In the genomic region with DNA sequence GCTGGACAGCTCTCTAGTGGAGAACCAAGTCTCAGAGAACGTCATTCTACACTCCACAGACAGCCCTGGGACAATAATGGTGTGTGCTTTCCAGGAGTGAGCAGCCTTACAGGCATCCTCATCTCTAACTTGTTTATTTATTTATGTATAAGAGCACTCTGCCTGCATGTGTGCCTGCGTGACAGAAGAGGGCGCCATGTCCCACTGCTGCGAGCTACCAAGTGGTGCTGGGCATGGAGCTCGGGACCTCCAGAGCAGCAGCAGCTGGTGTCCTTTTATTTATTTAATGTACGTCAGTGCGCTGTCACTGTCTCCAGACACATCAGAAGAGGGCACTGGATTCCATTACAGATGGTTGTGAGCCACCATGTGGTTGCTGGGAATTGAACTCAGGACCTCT, we compare ENCODE assay signal across 9 mouse cellular contexts.
DNase-seq lines count a peak whose midpoint lies in the region; ATAC-seq and TF ChIP-seq lines count a peak whose summit lies in the region.
"Had no signal": no experiment of that assay in that cellular context is flagged by ENCODE, and none has a peak within 500 bp of the region (broad histone marks: within the 10 kb centered on the region; RNA-seq: fewer than 3 reads in every experiment).

No protein-coding gene starts in this region.

- H3K27me3 ChIP-seq in intestine, postnatal 0 days (replicated peaks; ENCODE audit: control insufficient read depth, insufficient read depth, low read length) = no peaks in the 10 kb centered on the region
- no peaks in the 10 kb centered on the region for H3K27me3 ChIP-seq in intestine, embryonic 15.5 days (replicated peaks)
- no peaks in the 10 kb centered on the region for H3K27me3 ChIP-seq in liver, embryonic 16.5 days (ENCODE audit: control insufficient read depth, insufficient read depth, low read depth, low read length)

- H3K36me3 ChIP-seq in intestine, postnatal 0 days (ENCODE audit: control insufficient read depth, insufficient read depth) = no peaks in the 10 kb centered on the region; the same call in 1 of the 2 replicates
- no peaks in the 10 kb centered on the region for H3K36me3 ChIP-seq in intestine, embryonic 15.5 days
- H3K36me3 ChIP-seq in liver, embryonic 16.5 days (ENCODE audit: control insufficient read depth, insufficient read depth) = no peaks in the 10 kb centered on the region

- peak; percentile 32; the same call in 1 of the 2 replicates for ATAC-seq in intestine, postnatal 0 days
- no peak for ATAC-seq in intestine, embryonic 15.5 days
- ATAC-seq in liver, embryonic 16.5 days (ENCODE audit: low read depth) = peak; percentile 17; the same call in 1 of the 2 replicates

- peak; percentile 60 to 64 for DNase-seq in B cell, adult 2 months
- DNase-seq in R1 (ENCODE audit: low read depth, low spot score) = peak; percentile 61
- DNase-seq in urinary bladder, postnatal 10 days (ENCODE audit: low spot score) = no peak
- DNase-seq in heart, adult 18-20 months = no peak
- DNase-seq in ovary, postnatal 10 days (ENCODE audit: low spot score) = no peak
- DNase-seq: kidney, postnatal 10 days had no signal

- H3K27ac ChIP-seq in intestine, postnatal 0 days (ENCODE audit: low read depth, low read length) = peak overlapping the region; percentile 47; the same call in 1 of the 2 replicates
- no peak overlapping the region for H3K27ac ChIP-seq in intestine, embryonic 15.5 days
- no peak overlapping the region for H3K27ac ChIP-seq in liver, embryonic 16.5 days (ENCODE audit: low read length)

- no peaks in the 10 kb centered on the region; the same call in 1 of the 2 replicates for H3K4me1 ChIP-seq in intestine, postnatal 0 days (replicated peaks; ENCODE audit: control insufficient read depth, insufficient read depth, low read length)
- peaks cover 20% of the 10 kb centered on the region for H3K4me1 ChIP-seq in intestine, embryonic 15.5 days (replicated peaks)
- H3K4me1 ChIP-seq in liver, embryonic 16.5 days (ENCODE audit: control insufficient read depth, low read depth, low read length) = peaks cover 24% of the 10 kb centered on the region

- 77% methylated on average over 7 of the region's 7 CpGs for WGBS in intestine, postnatal 0 days
- 74% methylated on average over 7 of the region's 7 CpGs for WGBS in intestine, embryonic 15.5 days
- WGBS in liver, embryonic 16.5 days (ENCODE audit: insufficient replicate concordance) = 78% methylated on average over 7 of the region's 7 CpGs

- no peak overlapping the region for H3K4me3 ChIP-seq in intestine, postnatal 0 days (ENCODE audit: low read depth, low read length)
- H3K4me3 ChIP-seq in intestine, embryonic 15.5 days (replicated peaks) = no peak overlapping the region
- H3K4me3 ChIP-seq in liver, embryonic 16.5 days (ENCODE audit: low read depth, low read length) = no peak overlapping the region

- peak; percentile 60 for TF ChIP-seq CTCF in intestine, postnatal 0 days (IDR thresholded peaks at IDR 0.05; ENCODE audit: low read depth)

- no peak overlapping the region for H3K4me2 ChIP-seq in intestine, postnatal 0 days (replicated peaks; ENCODE audit: low read depth)
- H3K4me2 ChIP-seq in intestine, embryonic 15.5 days (replicated peaks) = no peak overlapping the region
- no peak overlapping the region for H3K4me2 ChIP-seq in liver, embryonic 16.5 days (ENCODE audit: low read depth, low read length)

- H3K9me3 ChIP-seq in intestine, postnatal 0 days (ENCODE audit: control insufficient read depth) = no peaks in the 10 kb centered on the region
- no peaks in the 10 kb centered on the region for H3K9me3 ChIP-seq in intestine, embryonic 15.5 days
- no peaks in the 10 kb centered on the region for H3K9me3 ChIP-seq in liver, embryonic 16.5 days (replicated peaks; ENCODE audit: control insufficient read depth, low read length)

- H3K9ac ChIP-seq in intestine, postnatal 0 days (ENCODE audit: low read depth, low read length) = no peak overlapping the region
- no peak overlapping the region for H3K9ac ChIP-seq in intestine, embryonic 15.5 days
- no peak overlapping the region for H3K9ac ChIP-seq in liver, embryonic 16.5 days (ENCODE audit: low read depth, low read length)

Comparison
In these comparisons a context has a peak if more than half of its experiments do, and no peak if none do; other contexts are left out.
1. DNase-seq: peak in B cell, adult 2 months (2 of 2) and R1 (single experiment); none in urinary bladder, postnatal 10 days (single experiment), heart, adult 18-20 months (0 of 2) and ovary, postnatal 10 days (single experiment).